Mouse (Mus musculus): ENCODE measurements around the gene Nrap. TPM values are rescaled to one million over a fixed set of nuclear protein-coding genes. Genes with fewer than 3 reads are reported as not detected.

The Nrap gene
- polyA plus RNA-seq (2014; fragmentation: Illumina TruSeq; extraction: RNeasy Lipid Tissue Mini Kit (QIAGEN cat#74804); ENCODE audit: low read depth, low replicate concordance) = 0.63 TPM

GRCm38 (mm10) chr19:56389879-56390278 lies at the start of gene Nrap:
Gene Nrap, minus strand, starts transcription at chr19:56390037.

GRCm38 (mm10) chr19:56396669-56397621 lies 7.1 kb upstream of the Nrap start, which contains the start of gene Casp7:
Gene Casp7, plus strand, starts transcription at chr19:56397129.

GRCm38 (mm10) chr19:56286866-56287265 lies 103.0 kb downstream of the Nrap start, which contains the start of gene Habp2:
Gene Habp2, plus strand, starts transcription at chr19:56287137.

Other genes with a start within 250 kb of the Nrap start
- not detected for gene Habp2, start 102.9 kb downstream of the Nrap start, polyA plus RNA-seq (2014; fragmentation: Illumina TruSeq; extraction: RNeasy Lipid Tissue Mini Kit (QIAGEN cat#74804); ENCODE audit: low read depth, low replicate concordance)
- gene Casp7, start 7.1 kb upstream of the Nrap start, polyA plus RNA-seq (2014; fragmentation: Illumina TruSeq; extraction: RNeasy Lipid Tissue Mini Kit (QIAGEN cat#74804); ENCODE audit: low read depth, low replicate concordance) = 162 TPM
- gene Plekhs1, start 71.6 kb upstream of the Nrap start, polyA plus RNA-seq (2014; fragmentation: Illumina TruSeq; extraction: RNeasy Lipid Tissue Mini Kit (QIAGEN cat#74804); ENCODE audit: low read depth, low replicate concordance) = 1.3 TPM
- gene Dclre1a, start 158.2 kb upstream of the Nrap start, polyA plus RNA-seq (2014; fragmentation: Illumina TruSeq; extraction: RNeasy Lipid Tissue Mini Kit (QIAGEN cat#74804); ENCODE audit: low read depth, low replicate concordance) = 95.7 TPM
- gene Nhlrc2, start 158.2 kb upstream of the Nrap start, polyA plus RNA-seq (2014; fragmentation: Illumina TruSeq; extraction: RNeasy Lipid Tissue Mini Kit (QIAGEN cat#74804); ENCODE audit: low read depth, low replicate concordance) = 41.1 TPM